Mouse (Mus musculus): ENCODE results near the gene Cacna2d2. TPM values are rescaled to one million over a fixed set of nuclear protein-coding genes. Genes with fewer than 3 reads are reported as not detected.

Cacna2d2 gene
- polyA plus RNA-seq, 1 experiment from 2014 or later = 0.15 TPM

- Histone ChIP-seq H3K9me3 (ENCODE audit: control insufficient read depth, low read length) (no peaks in the 10 kb centered on the region), H3K4me2 (replicated peaks; ENCODE audit: low read depth) (no peak overlapping the region), H3K36me3 (ENCODE audit: control insufficient read depth, insufficient read depth, low read length) (peaks cover 4% of the 10 kb centered on the region; the same call in 1 of the 2 replicates), H3K4me1 (replicated peaks; ENCODE audit: control insufficient read depth, insufficient read depth) (0 out of 2 replicates have a peak, but pooled peaks cover 2% of the 10 kb centered on the region), H3K27me3 (ENCODE audit: control insufficient read depth, insufficient read depth, low read length) (no peaks in the 10 kb centered on the region), H3K9ac (ENCODE audit: low read length) (no peak overlapping the region), H3K27ac (replicated peaks) (no peak overlapping the region), H3K4me3 (ENCODE audit: low read depth, low read length) (no peak overlapping the region)
- DNase-seq (ENCODE audit: low spot score) (peak; percentile 79), ATAC-seq (ENCODE audit: low FRiP score, low TSS enrichment) (no peak)
- WGBS = 7% methylated on average over 3 of the region's 3 CpGs
- no peak for TF ChIP-seq EP300 (optimal IDR thresholded peaks at IDR 0.05)
- peak; percentile 96 for TF ChIP-seq CTCF (IDR thresholded peaks at IDR 0.05; ENCODE audit: low read depth)
These were observed 146.2 kb downstream of the Cacna2d2 start for GRCm38 (mm10) chr9:107545602-107546001.

- Histone ChIP-seq H3K9me3 (ENCODE audit: control insufficient read depth, low read length) (no peaks in the 10 kb centered on the region), H3K4me1 (replicated peaks; ENCODE audit: control insufficient read depth, insufficient read depth) (peaks cover 8% of the 10 kb centered on the region; the same call in 1 of the 2 replicates), H3K27me3 (ENCODE audit: control insufficient read depth, insufficient read depth, low read length) (no peaks in the 10 kb centered on the region), H3K36me3 (ENCODE audit: control insufficient read depth, insufficient read depth, low read length) (peaks cover 4% of the 10 kb centered on the region; the same call in 1 of the 2 replicates), H3K4me2 (replicated peaks; ENCODE audit: low read depth) (peak within 1 kb of the TSS; percentile 40), H3K27ac (replicated peaks) (no peak within 1 kb of the TSS), H3K4me3 (ENCODE audit: low read depth, low read length) (no peak within 1 kb of the TSS), H3K9ac (ENCODE audit: low read length) (no peak within 1 kb of the TSS)
- DNase-seq (ENCODE audit: low spot score) (peak; percentile 93), ATAC-seq (ENCODE audit: low FRiP score, low TSS enrichment) (peak; percentile 47)
- TF ChIP-seq CTCF (IDR thresholded peaks at IDR 0.05; ENCODE audit: low read depth) (no peak), EP300 (optimal IDR thresholded peaks at IDR 0.05) (no peak)
- WGBS = 3% methylated on average over 20 of the region's 20 CpGs
These were observed 147.6 kb downstream of the Cacna2d2 start, which contains the start of gene Zmynd10 for GRCm38 (mm10) chr9:107547026-107547425. Zmynd10 (plus strand) TSS chr9:107547298.

- no peaks in the 10 kb centered on the region for H3K9me3 ChIP-seq (ENCODE audit: control insufficient read depth, low read length)
- no peak for TF ChIP-seq CTCF (IDR thresholded peaks at IDR 0.05; ENCODE audit: low read depth)
- TF ChIP-seq EP300 (optimal IDR thresholded peaks at IDR 0.05) = no peak
- DNase-seq (ENCODE audit: low spot score) (no peak), ATAC-seq (ENCODE audit: low FRiP score, low TSS enrichment) (no peak)
- peaks cover 4% of the 10 kb centered on the region; the same call in 1 of the 2 replicates for H3K36me3 ChIP-seq (ENCODE audit: control insufficient read depth, insufficient read depth, low read length)
- H3K4me3 ChIP-seq (ENCODE audit: low read depth, low read length) = no peak overlapping the region
- H3K27ac ChIP-seq (replicated peaks) = no peak overlapping the region
- H3K9ac ChIP-seq (ENCODE audit: low read length) = no peak overlapping the region
- WGBS = 80% methylated on average over 5 of the region's 5 CpGs
- H3K4me1 ChIP-seq (replicated peaks; ENCODE audit: control insufficient read depth, insufficient read depth) = peaks cover 10% of the 10 kb centered on the region; the same call in 1 of the 2 replicates
- no peak overlapping the region for H3K4me2 ChIP-seq (replicated peaks; ENCODE audit: low read depth)
- no peaks in the 10 kb centered on the region for H3K27me3 ChIP-seq (ENCODE audit: control insufficient read depth, insufficient read depth, low read length)
These were observed 148.5 kb downstream of the Cacna2d2 start for GRCm38 (mm10) chr9:107547957-107548356.

- Histone ChIP-seq H3K4me3 (ENCODE audit: low read depth, low read length) (no peak overlapping the region), H3K4me2 (replicated peaks; ENCODE audit: low read depth) (no peak overlapping the region), H3K36me3 (ENCODE audit: control insufficient read depth, insufficient read depth, low read length) (peaks cover 4% of the 10 kb centered on the region; the same call in 1 of the 2 replicates), H3K9ac (ENCODE audit: low read length) (no peak overlapping the region), H3K9me3 (ENCODE audit: control insufficient read depth, low read length) (no peaks in the 10 kb centered on the region), H3K27me3 (ENCODE audit: control insufficient read depth, insufficient read depth, low read length) (no peaks in the 10 kb centered on the region), H3K27ac (replicated peaks) (no peak overlapping the region), H3K4me1 (replicated peaks; ENCODE audit: control insufficient read depth, insufficient read depth) (peaks cover 13% of the 10 kb centered on the region)
- TF ChIP-seq EP300 (optimal IDR thresholded peaks at IDR 0.05) (no peak), CTCF (IDR thresholded peaks at IDR 0.05; ENCODE audit: low read depth) (no peak)
- DNase-seq (ENCODE audit: low spot score) (no peak), ATAC-seq (ENCODE audit: low FRiP score, low TSS enrichment) (no peak)
- WGBS = 91% methylated on average over 10 of the region's 10 CpGs
These were observed 149.4 kb downstream of the Cacna2d2 start for GRCm38 (mm10) chr9:107548820-107549219.

- Histone ChIP-seq H3K27ac (replicated peaks) (no peak overlapping the region), H3K36me3 (ENCODE audit: control insufficient read depth, insufficient read depth, low read length) (no peaks in the 10 kb centered on the region), H3K4me2 (replicated peaks; ENCODE audit: low read depth) (no peak overlapping the region), H3K4me1 (replicated peaks; ENCODE audit: control insufficient read depth, insufficient read depth) (peaks cover 16% of the 10 kb centered on the region), H3K9me3 (ENCODE audit: control insufficient read depth, low read length) (no peaks in the 10 kb centered on the region), H3K9ac (ENCODE audit: low read length) (no peak overlapping the region), H3K4me3 (ENCODE audit: low read depth, low read length) (no peak overlapping the region), H3K27me3 (ENCODE audit: control insufficient read depth, insufficient read depth, low read length) (no peaks in the 10 kb centered on the region)
- 75% methylated on average over 20 of the region's 20 CpGs for WGBS
- ATAC-seq (ENCODE audit: low FRiP score, low TSS enrichment) (no peak), DNase-seq (ENCODE audit: low spot score) (no peak)
- TF ChIP-seq CTCF (IDR thresholded peaks at IDR 0.05; ENCODE audit: low read depth) = no peak
- no peak for TF ChIP-seq EP300 (optimal IDR thresholded peaks at IDR 0.05)
These were observed 150.1 kb downstream of the Cacna2d2 start for GRCm38 (mm10) chr9:107549297-107550074.

All from stomach, postnatal 0 days (tissue).